Mouse (Mus musculus) lung, adult 2 months (tissue): ENCODE data around the gene Pomt2.
A peak's percentile ranks its signal among the peaks of the same experiment; 100 is the strongest.

Source experiments
- CTCF ChIP-seq: fragments of 200-500 bp; IDR thresholded peaks from 2 replicates; pipeline ENCODE4 v1.5.1; 2011; ENCODE audit warnings: mild to moderate bottlenecking, low read length, control low read depth; ENCODE audit not compliant: insufficient read depth
- POLR2A ChIP-seq: fragments of 200-500 bp; IDR thresholded peaks from 2 replicates; pipeline ENCODE4 v1.6.1; 2011; ENCODE audit warnings: low read depth, mild to moderate bottlenecking, control low read depth, low read length, borderline replicate concordance; ENCODE audit errors: extremely low read depth

DNA sequence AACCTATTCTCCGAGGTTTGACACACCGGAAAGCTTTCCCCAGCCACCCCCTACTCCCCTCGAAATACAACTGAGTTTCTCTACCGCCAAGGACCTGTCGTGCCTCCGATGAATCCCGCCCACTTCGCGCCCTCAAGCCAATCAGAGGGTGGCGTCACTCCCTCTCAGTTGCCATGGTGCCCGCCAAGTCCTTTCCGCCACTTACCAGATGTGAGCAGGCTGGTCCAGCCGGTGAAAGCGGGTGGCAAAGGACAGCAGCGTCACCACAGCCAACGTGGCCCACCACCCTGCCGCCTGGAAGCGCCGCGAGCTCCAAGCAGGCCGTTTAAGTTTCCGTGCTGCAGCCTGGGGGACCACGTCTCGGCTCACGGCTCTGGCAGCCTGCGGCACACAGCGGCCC is 802 bp downstream of the Pomt2 start, which contains the start of gene Gstz1:
- TF ChIP-seq CTCF, result no peak
- peak; percentile 43; the same call in 1 of the 2 replicates for TF ChIP-seq POLR2A
